18 mouse cellular contexts compared by ENCODE assay signal in the genomic region with DNA sequence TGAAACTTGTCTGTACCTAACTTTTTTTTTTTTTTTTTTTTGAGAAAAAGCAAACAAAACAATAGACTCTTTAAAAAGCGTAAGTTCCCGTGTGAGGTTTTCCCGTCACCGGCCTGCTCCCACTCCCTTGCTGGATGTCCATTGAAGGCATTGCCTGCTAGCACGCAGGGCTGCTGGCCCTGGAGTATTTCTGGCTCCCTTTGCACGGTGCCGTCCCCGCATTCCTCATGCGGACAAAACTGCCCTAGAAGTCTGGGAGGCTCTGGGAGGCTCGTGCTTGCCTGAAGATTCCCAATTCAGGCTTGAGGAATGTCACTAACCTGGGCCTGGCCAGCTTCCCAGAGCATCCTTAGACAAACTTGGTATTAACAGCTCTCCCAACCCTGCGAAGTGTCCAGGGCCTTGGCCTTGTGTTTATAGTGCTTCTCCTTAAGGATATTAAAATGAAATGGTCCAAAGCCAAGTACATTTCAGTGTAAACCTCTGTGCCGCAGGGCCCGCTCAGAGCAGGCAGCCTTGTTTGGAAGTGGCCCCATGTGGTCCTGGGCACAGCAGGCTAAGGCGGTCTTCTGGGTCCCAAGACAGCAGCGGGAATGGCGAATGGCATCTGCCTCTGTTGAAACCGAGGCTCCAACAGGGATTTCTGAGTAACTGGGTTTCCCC. TPM values are rescaled to one million over a fixed set of nuclear protein-coding genes. Genes with fewer than 3 reads are reported as not detected.
DNase-seq lines count a peak whose midpoint lies in the region; ATAC-seq and TF ChIP-seq lines count a peak whose summit lies in the region.
"Had no signal": no experiment of that assay in that cellular context is flagged by ENCODE, and none has a peak within 500 bp of the region (broad histone marks: within the 10 kb centered on the region; RNA-seq: fewer than 3 reads in every experiment).

No protein-coding gene starts in this region.

- no peak for TF ChIP-seq POLR2A in heart, adult 2 months (IDR thresholded peaks at IDR 0.05; ENCODE audit: insufficient read depth, low read depth, low read length)

- intact Hi-C loops in heart, adult 2 months (cut with DNase I), result loop anchor here (2.0 kb wide), 1 partner anchor 57 kb away; the partner anchor contains the start of gene Synm

- peaks cover 12% of the 10 kb centered on the region for H3K4me1 ChIP-seq in heart, embryonic 15.5 days (replicated peaks)
- no peaks in the 10 kb centered on the region for H3K4me1 ChIP-seq in heart, adult 2 months (ENCODE audit: control insufficient read depth, insufficient read depth, low read length)
- peaks cover 7% of the 10 kb centered on the region for H3K4me1 ChIP-seq in lung, embryonic 16.5 days (replicated peaks; ENCODE audit: control insufficient read depth, insufficient read depth, low read length)
- no peaks in the 10 kb centered on the region; the same call in 1 of the 2 replicates for H3K4me1 ChIP-seq in intestine, embryonic 16.5 days (ENCODE audit: control insufficient read depth, insufficient read depth, low read length)
- H3K4me1 ChIP-seq in stomach, embryonic 15.5 days, result 0 out of 2 replicates have a peak, but pooled peaks cover 3% of the 10 kb centered on the region
- H3K4me1 ChIP-seq: embryonic facial prominence, embryonic 13.5 days had no signal

- no peak for DNase-seq in heart, adult 2 months
- DNase-seq in lung, adult 18-20 months, result no peak
- no peak for DNase-seq in T-cell, adult 2 months (ENCODE audit: low spot score)
- DNase-seq: cerebellum, adult 9-11 months; kidney, adult 11 months; right cerebral cortex, adult 18-20 months had no signal

- no peak overlapping the region for H3K9ac ChIP-seq in heart, embryonic 15.5 days
- H3K9ac ChIP-seq in heart, adult 2 months (ENCODE audit: low read depth, low read length), result no peak overlapping the region
- H3K9ac ChIP-seq in lung, embryonic 16.5 days (ENCODE audit: low read length), result no peak overlapping the region
- H3K9ac ChIP-seq in intestine, embryonic 16.5 days (ENCODE audit: low read depth, low read length), result no peak overlapping the region
- no peak overlapping the region for H3K9ac ChIP-seq in stomach, embryonic 15.5 days
- H3K9ac ChIP-seq: embryonic facial prominence, embryonic 13.5 days; liver, postnatal 0 days; midbrain, embryonic 15.5 days had no signal

- 46% methylated on average over 17 of the region's 17 CpGs for WGBS in heart, embryonic 15.5 days
- 71% methylated on average over 17 of the region's 17 CpGs for WGBS in heart, adult 2 months
- 51% methylated on average over 17 of the region's 17 CpGs for WGBS in lung, embryonic 16.5 days
- WGBS in intestine, embryonic 16.5 days, result 58% methylated on average over 17 of the region's 17 CpGs
- 57% methylated on average over 17 of the region's 17 CpGs for WGBS in stomach, embryonic 15.5 days

- peak overlapping the region; percentile 63 for H3K27ac ChIP-seq in heart, embryonic 15.5 days
- no peak overlapping the region for H3K27ac ChIP-seq in heart, adult 2 months
- H3K27ac ChIP-seq in lung, embryonic 16.5 days (ENCODE audit: low read length), result peak overlapping the region; percentile 35; the same call in 1 of the 2 replicates
- peak overlapping the region; percentile 76 for H3K27ac ChIP-seq in intestine, embryonic 16.5 days (ENCODE audit: low read length)
- peak overlapping the region; percentile 68 for H3K27ac ChIP-seq in stomach, embryonic 15.5 days
- H3K27ac ChIP-seq: embryonic facial prominence, embryonic 13.5 days; kidney, postnatal 0 days; layer of hippocampus, adult 2 months; midbrain, embryonic 15.5 days had no signal

- H3K4me2 ChIP-seq in heart, embryonic 15.5 days, result no peak overlapping the region
- no peak overlapping the region for H3K4me2 ChIP-seq in lung, embryonic 16.5 days (ENCODE audit: low read depth, low read length)
- no peak overlapping the region for H3K4me2 ChIP-seq in intestine, embryonic 16.5 days (ENCODE audit: low read depth, low read length)
- H3K4me2 ChIP-seq in stomach, embryonic 15.5 days, result no peak overlapping the region
- H3K4me2 ChIP-seq: embryonic facial prominence, embryonic 13.5 days; midbrain, embryonic 15.5 days had no signal

- H3K36me3 ChIP-seq in heart, embryonic 15.5 days, result no peaks in the 10 kb centered on the region
- no peaks in the 10 kb centered on the region for H3K36me3 ChIP-seq in heart, adult 2 months (ENCODE audit: control insufficient read depth, insufficient read depth, low read length)
- H3K36me3 ChIP-seq in lung, embryonic 16.5 days (ENCODE audit: control insufficient read depth, insufficient read depth, low read length), result no peaks in the 10 kb centered on the region; the same call in 1 of the 2 replicates
- H3K36me3 ChIP-seq in intestine, embryonic 16.5 days (ENCODE audit: control insufficient read depth, insufficient read depth, low read length), result peaks cover 3% of the 10 kb centered on the region; the same call in 1 of the 2 replicates
- H3K36me3 ChIP-seq in stomach, embryonic 15.5 days, result 0 out of 2 replicates have a peak, but pooled peaks cover 11% of the 10 kb centered on the region
- H3K36me3 ChIP-seq: G1E; midbrain, embryonic 15.5 days had no signal

- H3K9me3 ChIP-seq in heart, embryonic 15.5 days (replicated peaks), result no peaks in the 10 kb centered on the region
- H3K9me3 ChIP-seq in lung, embryonic 16.5 days (ENCODE audit: control insufficient read depth, low read length), result no peaks in the 10 kb centered on the region
- H3K9me3 ChIP-seq in intestine, embryonic 16.5 days (ENCODE audit: control insufficient read depth, low read length), result no peaks in the 10 kb centered on the region
- H3K9me3 ChIP-seq in stomach, embryonic 15.5 days, result no peaks in the 10 kb centered on the region
- H3K9me3 ChIP-seq: embryonic facial prominence, embryonic 13.5 days; midbrain, embryonic 15.5 days had no signal

- TF ChIP-seq EP300 in heart, adult 2 months (IDR thresholded peaks at IDR 0.05; ENCODE audit: insufficient read depth, low read depth, low read length), result no peak

- H3K27me3 ChIP-seq in heart, embryonic 15.5 days, result no peaks in the 10 kb centered on the region
- no peaks in the 10 kb centered on the region for H3K27me3 ChIP-seq in heart, adult 2 months (ENCODE audit: control insufficient read depth, insufficient read depth, low read length)
- no peaks in the 10 kb centered on the region for H3K27me3 ChIP-seq in lung, embryonic 16.5 days (ENCODE audit: control insufficient read depth, insufficient read depth, low read depth, low read length)
- no peaks in the 10 kb centered on the region for H3K27me3 ChIP-seq in intestine, embryonic 16.5 days (replicated peaks; ENCODE audit: control insufficient read depth, insufficient read depth, low read length)
- H3K27me3 ChIP-seq in stomach, embryonic 15.5 days (replicated peaks), result no peaks in the 10 kb centered on the region
- H3K27me3 ChIP-seq: embryonic facial prominence, embryonic 13.5 days; midbrain, embryonic 15.5 days had no signal

- H3K79me2 ChIP-seq in heart, adult 2 months (replicated peaks; ENCODE audit: control insufficient read depth, insufficient read depth, low read length), result no peaks in the 10 kb centered on the region

- ATAC-seq in heart, embryonic 15.5 days (replicated peaks; ENCODE audit: insufficient number of reproducible peaks, insufficient read depth, low FRiP score, low read depth), result no peak; the same call in 1 of the 2 replicates
- ATAC-seq in lung, embryonic 16.5 days (ENCODE audit: low read depth), result 0 out of 2 replicates have a peak, but pooled peaks have one; percentile 15
- ATAC-seq in intestine, embryonic 16.5 days, result peak; percentile 70
- ATAC-seq in stomach, embryonic 15.5 days (ENCODE audit: insufficient read depth, low FRiP score, low read depth), result 0 out of 2 replicates have a peak, but pooled peaks have one; percentile 41
- ATAC-seq: CD4-positive, CD25-positive, alpha-beta regulatory T cell, adult 4 months; liver, postnatal 0 days had no signal

- no peak for TF ChIP-seq CTCF in heart, adult 2 months (IDR thresholded peaks at IDR 0.05)

- no peak overlapping the region for H3K4me3 ChIP-seq in heart, embryonic 15.5 days
- no peak overlapping the region for H3K4me3 ChIP-seq in heart, adult 2 months
- H3K4me3 ChIP-seq in lung, embryonic 16.5 days (ENCODE audit: low read length), result no peak overlapping the region
- no peak overlapping the region for H3K4me3 ChIP-seq in intestine, embryonic 16.5 days (ENCODE audit: low read length)
- H3K4me3 ChIP-seq in stomach, embryonic 15.5 days (replicated peaks), result no peak overlapping the region
- H3K4me3 ChIP-seq: embryonic facial prominence, embryonic 13.5 days; layer of hippocampus, adult 2 months; midbrain, embryonic 15.5 days had no signal

RNA-seq across cellular contexts. Expression of gene Ttc23, which starts 54.2 kb away (rescaled TPM):
- polyA plus RNA-seq in heart, embryonic 15.5 days (2015; fragmentation: Nextera tagmentation; extraction: Ambion mirVana), result 15.7 and 20.4 TPM in 2 replicates
- total RNA-seq in heart, adult 2 months (2021), result 10 to 100 TPM; 18.6 to 20.7 TPM
- 3.6 and 8.7 TPM in 2 replicates for polyA plus RNA-seq in heart, adult 2 months (2012; rRNA removed)
- 27.1 and 29.8 TPM in 2 replicates for polyA plus RNA-seq in lung, embryonic 16.5 days (2015; fragmentation: Nextera tagmentation; extraction: Ambion mirVana)
- 17.1 and 18.2 TPM in 2 replicates for polyA plus RNA-seq in intestine, embryonic 16.5 days (2015; fragmentation: Nextera tagmentation; extraction: Ambion mirVana)
- 33.0 and 35.8 TPM in 2 replicates for polyA plus RNA-seq in stomach, embryonic 15.5 days (2015; fragmentation: Nextera tagmentation; extraction: Ambion mirVana)

RNA-seq across cellular contexts. Expression of gene Lrrc28, which starts 56.3 kb away (rescaled TPM):
- 10.7 and 11.5 TPM in 2 replicates for polyA plus RNA-seq in heart, embryonic 15.5 days (2015; fragmentation: Nextera tagmentation; extraction: Ambion mirVana)
- total RNA-seq in heart, adult 2 months (2021), result 10 to 100 TPM; 14.1 to 16.4 TPM
- 20.5 and 24.2 TPM in 2 replicates for polyA plus RNA-seq in heart, adult 2 months (2012; rRNA removed)
- polyA plus RNA-seq in lung, embryonic 16.5 days (2015; fragmentation: Nextera tagmentation; extraction: Ambion mirVana), result 13.5 and 16.9 TPM in 2 replicates
- 10.7 and 11.4 TPM in 2 replicates for polyA plus RNA-seq in intestine, embryonic 16.5 days (2015; fragmentation: Nextera tagmentation; extraction: Ambion mirVana)
- polyA plus RNA-seq in stomach, embryonic 15.5 days (2015; fragmentation: Nextera tagmentation; extraction: Ambion mirVana), result 12.0 and 14.2 TPM in 2 replicates

RNA-seq across cellular contexts. Expression of gene Synm, which starts 58.2 kb away (rescaled TPM):
- 2.5 and 3.1 TPM in 2 replicates for polyA plus RNA-seq in heart, embryonic 15.5 days (2015; fragmentation: Nextera tagmentation; extraction: Ambion mirVana)
- 1 to 10 TPM; 8.3 TPM for total RNA-seq in heart, adult 2 months (2021)
- 2.6 and 4.3 TPM in 2 replicates for polyA plus RNA-seq in heart, adult 2 months (2012; rRNA removed)
- polyA plus RNA-seq in lung, embryonic 16.5 days (2015; fragmentation: Nextera tagmentation; extraction: Ambion mirVana), result 12.9 and 13.8 TPM in 2 replicates
- polyA plus RNA-seq in intestine, embryonic 16.5 days (2015; fragmentation: Nextera tagmentation; extraction: Ambion mirVana), result 4.5 and 6.0 TPM in 2 replicates
- 7.1 and 7.8 TPM in 2 replicates for polyA plus RNA-seq in stomach, embryonic 15.5 days (2015; fragmentation: Nextera tagmentation; extraction: Ambion mirVana)
- total RNA-seq: megakaryocyte progenitor cell, adult 5-6 weeks had no signal
- polyA plus RNA-seq: CD4-positive, CD25-positive, alpha-beta regulatory T cell, adult 4 months; G1E had no signal
